Mouse (Mus musculus) brain, embryonic 18.5 days (tissue): ENCODE measurements at regions not wholly inside any gene's neighbourhood (a gene's known extent, or its start where the extent isn't known, plus 50 kb on each side); places are given as distances from the start of the nearest gene placed in this dataset.

ENCODE experiments used
- DNase-seq: peaks from one replicate; pipeline ENCODE4 v3.0.0-alpha.2; 2012; ENCODE audit warnings: low read depth, low spot score

DNA sequence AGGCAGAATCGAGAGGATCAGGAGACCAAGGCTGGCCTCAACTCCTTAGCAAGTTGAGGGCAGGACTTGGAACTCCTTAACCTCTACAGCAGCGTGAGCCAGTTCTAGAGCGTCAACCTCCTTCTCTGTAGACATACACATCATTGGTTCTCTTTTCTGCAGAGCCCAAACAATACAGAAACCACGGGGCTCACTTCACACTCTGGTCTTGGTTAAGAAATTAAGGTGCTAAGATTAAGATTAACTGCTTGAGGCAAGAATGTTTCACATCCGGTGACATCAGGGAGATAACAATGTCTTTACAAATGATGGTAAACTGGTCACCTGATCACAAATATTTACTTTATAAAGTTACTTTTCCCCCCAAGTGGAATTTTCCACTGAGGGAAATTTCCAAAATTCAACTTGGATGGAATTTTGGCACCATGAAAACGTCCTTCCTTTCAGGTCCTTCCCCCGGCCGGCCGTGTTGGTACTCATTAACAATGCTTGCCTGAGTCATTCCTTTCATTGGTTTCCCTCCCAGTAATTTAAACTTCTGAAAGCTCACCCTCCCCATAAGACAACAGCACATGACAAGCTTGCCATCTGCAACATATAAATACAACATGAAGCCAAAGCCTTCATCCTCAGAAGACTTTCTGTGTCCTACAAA, 77.3 kb upstream of the Kdm7a start:
- no peak for DNase-seq

GRCm38 (mm10) chr6:39278317-39278716, 71.7 kb upstream of the Kdm7a start:
- no peak for DNase-seq

DNA sequence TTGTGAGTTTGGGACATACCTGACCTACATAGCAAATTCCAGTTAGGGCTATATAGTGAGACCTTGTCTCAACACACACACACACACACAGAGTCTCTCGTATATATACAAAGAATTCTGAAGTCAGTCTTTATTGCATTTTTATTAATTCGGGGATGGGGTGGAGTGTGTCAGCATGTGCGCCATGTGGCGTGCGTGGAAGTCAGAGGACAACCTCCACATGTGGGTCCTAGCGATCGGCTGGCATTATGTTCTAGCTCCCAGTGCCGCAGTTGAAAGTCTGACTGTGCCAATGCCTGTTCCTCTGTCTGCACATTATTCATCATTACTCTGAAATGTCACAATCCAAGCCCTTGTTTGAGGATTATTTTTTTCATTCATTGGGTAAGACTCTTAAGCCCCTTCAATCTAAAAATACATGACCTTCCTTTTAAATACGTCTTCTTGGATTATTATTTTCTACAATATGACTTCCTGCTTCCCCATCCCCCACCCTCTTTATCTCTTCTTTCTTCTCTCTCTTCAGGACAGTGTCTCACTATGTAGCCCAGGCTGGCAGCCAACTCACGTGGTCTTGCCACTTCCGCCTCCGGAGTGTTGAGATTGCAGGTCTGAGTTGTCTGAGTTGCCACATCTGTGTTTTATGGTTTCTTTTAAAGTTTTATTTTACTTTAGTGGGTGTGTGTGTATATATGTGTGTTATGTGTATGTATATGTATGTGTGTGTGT, 68.3 kb upstream of the Kdm7a start:
- DNase-seq, result no peak

DNA sequence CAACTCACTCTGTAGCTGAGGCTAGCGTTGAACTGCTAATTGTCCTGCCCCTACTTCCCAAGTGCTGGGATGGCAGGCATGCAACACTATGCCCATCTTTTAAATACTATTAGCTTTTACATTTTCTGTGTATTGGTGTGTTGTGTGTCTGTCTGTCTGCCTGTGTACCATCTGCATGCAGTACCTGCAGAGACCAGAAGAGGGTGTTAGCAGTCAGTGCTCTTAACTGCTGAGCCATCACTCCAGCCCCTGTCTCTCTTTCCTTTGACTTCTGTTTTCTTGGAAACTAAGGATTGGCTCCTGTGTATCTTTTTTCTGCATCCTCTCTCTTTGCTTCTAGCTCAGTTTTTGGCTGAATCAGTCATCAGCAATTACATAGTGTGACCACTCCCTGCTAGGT, 66.8 kb upstream of the Kdm7a start:
- DNase-seq, result no peak

DNA sequence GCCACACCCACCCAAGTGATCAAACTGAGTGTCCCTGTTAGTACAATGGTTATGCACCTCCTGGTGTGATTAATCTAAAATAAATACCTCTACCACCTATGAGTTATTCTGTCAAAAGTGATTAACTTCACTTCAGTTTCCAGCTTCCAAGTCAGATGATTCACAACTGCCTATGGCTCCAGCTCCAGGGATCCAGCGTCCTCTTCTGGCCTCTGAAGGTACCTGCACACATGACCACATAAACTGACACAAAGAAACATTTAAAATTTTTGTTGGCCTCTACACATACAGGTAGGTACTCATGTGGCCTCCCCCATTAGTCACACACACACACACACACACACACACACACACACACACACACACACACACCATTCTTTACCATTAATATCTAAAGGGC, 63.9 kb upstream of the Kdm7a start:
- no peak for DNase-seq

DNA sequence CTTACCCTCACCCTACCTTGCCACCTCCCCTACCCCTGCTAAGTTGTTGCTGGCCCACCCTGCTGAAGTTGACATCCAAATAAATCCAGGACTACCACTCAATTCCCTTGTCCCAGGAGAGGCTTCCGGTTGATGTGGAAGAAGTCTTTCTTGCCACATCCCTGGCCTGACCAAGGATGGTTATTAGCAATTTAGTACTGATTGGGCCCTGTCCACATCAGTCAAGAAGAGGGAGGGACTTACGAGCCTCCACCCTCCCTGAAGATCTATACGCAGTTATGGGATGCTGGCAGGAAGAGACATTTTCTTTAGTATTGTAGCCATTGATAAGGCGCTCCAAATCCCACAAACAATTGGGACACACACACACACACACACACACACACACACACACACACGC, 63.1 kb upstream of the Kdm7a start:
- no peak for DNase-seq

DNA sequence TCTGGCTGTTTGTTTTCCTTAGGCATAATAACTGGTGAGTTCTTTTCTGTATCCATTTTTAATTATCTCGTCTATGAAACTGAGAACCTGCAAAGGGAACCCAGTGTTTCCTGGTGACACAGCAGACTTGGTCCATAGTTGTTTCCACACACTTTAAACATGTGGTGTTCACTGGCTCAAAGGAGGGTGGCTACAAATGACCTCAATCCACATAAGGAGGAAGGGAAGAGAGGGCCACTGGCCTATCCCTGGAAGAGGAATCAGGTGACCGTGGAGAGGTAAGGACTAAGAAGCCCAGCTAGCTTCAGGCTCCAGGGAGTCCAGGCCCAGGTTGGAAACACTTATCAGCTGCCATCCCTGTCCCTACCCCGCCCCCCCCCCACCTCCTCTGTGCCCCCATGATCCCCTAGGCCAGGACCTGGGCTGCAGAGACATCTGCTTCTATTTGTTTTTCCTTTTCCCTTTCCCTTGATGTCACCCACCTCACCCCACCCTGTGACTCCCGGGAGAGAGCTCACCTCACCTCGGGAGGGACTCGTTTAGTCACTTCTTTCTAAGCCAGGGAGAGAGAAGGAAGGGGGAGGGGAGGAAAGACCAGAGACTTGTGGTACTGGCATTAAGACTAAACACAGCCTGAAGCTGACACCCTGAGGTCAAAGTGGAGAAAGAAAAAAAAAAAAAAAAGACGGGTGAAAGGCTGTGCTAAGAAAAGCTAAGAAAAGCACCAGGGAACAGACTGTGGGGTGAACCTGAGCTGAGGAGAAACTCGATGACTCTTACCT, 62.2 kb upstream of the Kdm7a start:
- DNase-seq, result no peak

- DNase-seq, result no peak
These were observed 58.1 kb upstream of the Kdm7a start for GRCm38 (mm10) chr6:39264722-39265121.

DNA sequence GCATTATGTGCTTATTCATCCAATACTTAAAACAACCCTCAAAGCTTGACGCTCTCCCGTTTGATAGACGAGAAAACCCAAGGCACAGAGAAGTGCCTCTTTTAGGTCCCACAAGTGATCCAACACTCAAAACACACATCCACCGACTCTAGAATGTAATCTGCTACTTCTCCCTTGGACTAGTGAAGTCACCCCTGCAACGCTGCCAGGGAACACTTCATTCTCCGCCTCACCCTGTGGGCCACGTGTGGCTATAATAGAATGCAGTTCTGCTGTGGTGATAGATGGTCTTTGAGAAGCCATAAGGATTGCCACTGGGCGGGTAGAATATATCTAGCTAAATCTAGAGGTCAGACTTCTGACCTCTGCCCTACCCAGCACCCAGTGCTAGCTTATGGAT, 57.0 kb upstream of the Kdm7a start:
- no peak for DNase-seq

DNA sequence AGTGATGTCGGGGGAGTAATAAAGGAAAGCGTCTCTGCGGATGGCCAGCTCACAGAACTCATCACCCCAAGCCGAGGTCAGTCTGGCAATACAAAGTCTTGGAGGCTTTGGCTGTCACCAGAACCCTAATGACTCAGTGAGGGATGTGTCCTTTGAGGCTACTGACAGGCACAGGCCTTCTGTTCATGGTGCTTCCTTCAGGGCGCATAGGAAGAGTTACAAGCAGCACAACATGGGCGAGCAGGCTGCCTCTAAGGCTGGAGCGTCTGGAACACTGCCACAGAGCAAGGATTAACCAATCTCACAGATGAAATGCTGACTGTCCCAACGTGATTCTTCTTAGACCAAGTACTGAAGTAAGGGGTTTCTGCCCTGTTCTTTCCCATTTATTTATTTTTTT, 55.4 kb upstream of the Kdm7a start:
- no peak for DNase-seq

DNA sequence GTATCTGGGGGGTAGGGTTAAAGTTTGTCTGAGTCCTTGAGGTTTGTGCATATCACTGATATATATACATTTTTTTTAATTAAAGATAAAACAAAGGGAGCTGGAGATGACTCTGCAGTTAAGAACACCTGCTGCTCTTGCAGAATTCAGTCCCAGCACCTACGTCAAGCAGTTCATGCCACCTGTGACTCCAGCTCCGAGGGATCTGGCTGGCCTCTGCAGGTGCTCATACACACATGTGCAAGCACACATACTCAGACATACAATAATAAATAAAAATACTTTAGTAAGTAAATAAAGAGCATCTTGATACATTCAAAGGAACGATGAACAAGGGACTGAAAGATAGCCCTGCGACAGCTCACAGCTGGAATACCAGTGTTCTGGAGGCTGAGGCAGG, 53.9 kb upstream of the Kdm7a start:
- DNase-seq, result no peak

DNA sequence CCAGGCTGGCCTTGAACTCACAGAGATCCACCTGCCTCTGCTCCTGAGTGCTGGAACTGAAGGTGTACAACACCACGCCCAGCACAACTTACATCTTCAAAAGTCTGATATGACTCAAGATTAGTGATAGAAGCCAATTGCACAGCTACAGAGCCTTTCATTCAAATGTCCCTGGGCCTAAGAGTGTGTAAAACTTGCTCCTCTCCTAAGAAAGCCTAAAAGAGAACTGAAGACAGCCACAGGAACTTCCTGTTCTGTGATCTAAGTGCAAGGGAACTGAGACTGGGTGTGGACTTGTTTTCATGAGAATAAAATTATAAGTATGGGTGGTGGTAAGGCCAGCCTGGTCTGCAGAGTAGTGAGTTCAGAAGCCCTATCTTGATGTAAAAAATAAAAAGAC, 52.5 kb upstream of the Kdm7a start:
- no peak for DNase-seq

GRCm38 (mm10) chr6:39258656-39259055, 52.1 kb upstream of the Kdm7a start:
- no peak for DNase-seq

- DNase-seq, result no peak
These were observed 51.2 kb upstream of the Kdm7a start for GRCm38 (mm10) chr6:39257667-39258395.

DNA sequence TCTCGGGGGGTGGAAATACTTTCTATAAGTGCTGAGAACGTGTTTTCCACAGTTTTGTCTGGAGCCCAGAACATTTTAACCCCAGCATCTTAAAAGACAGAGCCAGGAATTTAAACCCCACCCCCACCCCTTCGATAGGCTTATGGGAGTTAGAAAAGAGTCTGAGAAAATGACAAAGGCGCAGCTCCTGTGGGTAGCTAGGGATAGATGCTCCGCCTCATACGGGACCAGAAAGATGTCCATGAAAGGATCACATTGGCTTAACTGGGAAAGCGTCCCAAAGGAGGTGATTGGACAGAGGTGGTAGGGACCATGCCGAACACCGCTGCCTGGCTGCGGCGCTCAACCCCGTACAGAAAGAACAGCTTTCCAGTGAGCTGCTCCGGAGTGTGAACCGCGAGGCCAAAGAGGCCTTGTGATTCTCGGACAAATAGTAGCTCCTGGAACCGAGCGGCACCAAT, 50.6 kb upstream of the Kdm7a start:
- no peak for DNase-seq

- DNase-seq, result peak; percentile 51
These were observed 49.9 kb upstream of the Kdm7a start for GRCm38 (mm10) chr6:39256304-39257103.
